Mouse (Mus musculus) stomach, embryonic 14.5 days (tissue): Measurements from ENCODE around the gene Wnk2. TPM values are rescaled to one million over a fixed set of nuclear protein-coding genes. Genes with fewer than 3 reads are reported as not detected.
"Not testable (repeated sequence)": the region's sequence is repeated elsewhere in the genome, so short reads cannot be mapped to it uniquely, and the experiment has no call there.

Experiments
- ATAC-seq: fragments of 200-750 bp; cut with Nextera tagmentation; 2 replicates; pipeline ENCODE4 v1.8.0; 2017; ENCODE audit warnings: low read depth, moderate TSS enrichment; ENCODE audit not compliant: insufficient number of reproducible peaks, insufficient read depth, low FRiP score
- H3K27ac ChIP-seq: fragments of 300-500 bp; sonication (generic); 2 replicates; pipeline ENCODE4 v1.5.1; 2014; ENCODE audit warnings: mild to moderate bottlenecking, low read length, moderate library complexity, mixed read lengths
- H3K27me3 ChIP-seq: fragments of 300-500 bp; sonication (generic); 2 replicates; pipeline ENCODE4 v1.6.1; 2014; ENCODE audit warnings: low read length, control low read depth, mixed read lengths; ENCODE audit not compliant: control insufficient read depth, insufficient read depth
- H3K36me3 ChIP-seq: fragments of 300-500 bp; sonication (generic); 2 replicates; pipeline ENCODE4 v1.6.1; 2014; ENCODE audit warnings: mild to moderate bottlenecking, control low read depth, low read length, moderate library complexity, mixed read lengths; ENCODE audit not compliant: control insufficient read depth, insufficient read depth
- H3K4me1 ChIP-seq: fragments of 300-500 bp; sonication (generic); 2 replicates; pipeline ENCODE4 v1.6.1; 2014; ENCODE audit warnings: low read length, control low read depth, mixed read lengths; ENCODE audit not compliant: control insufficient read depth, insufficient read depth
- H3K4me2 ChIP-seq: fragments of 300-500 bp; sonication (generic); replicated peaks from 2 replicates; pipeline ENCODE4 v1.6.1; 2014; ENCODE audit warnings: low read depth, low read length, control low read depth
- H3K4me3 ChIP-seq: fragments of 300-500 bp; sonication (generic); 2 replicates; pipeline ENCODE4 v1.5.1; 2014; ENCODE audit warnings: low read depth, low read length, control low read depth
- H3K9ac ChIP-seq: fragments of 300-500 bp; sonication (generic); replicated peaks from 2 replicates; pipeline ENCODE4 v1.6.1; 2014; ENCODE audit warnings: low read depth, mild to moderate bottlenecking, control low read depth, low read length, moderate library complexity, mixed read lengths
- H3K9me3 ChIP-seq: fragments of 300-500 bp; sonication (generic); 2 replicates; pipeline ENCODE4 v1.6.1; 2016; ENCODE audit warnings: low read depth, low read length, control low read depth; ENCODE audit not compliant: control insufficient read depth
- WGBS: fragments of 180-500 bp; shearing (Covaris S2); extraction: QIAGEN DNeasy Blood & Tissue Kit; methylation state at CpG from one replicate; pipeline ENCODE4 v1.1.7; 2014; 5-methylcytosine and 5-hydroxymethylcytosine counted together
- polyA plus RNA-seq: library from polyadenylated mRNA; unstranded; fragments of >200 nt; fragmentation: Nextera tagmentation; extraction: Ambion mirVana; gene quantifications from 2 replicates; pipeline ENCODE4 v1.2.1, GENCODE M21; 2014

Wnk2 gene
- polyA plus RNA-seq, 1 experiment from 2014 or later, result 4.4 TPM

DNA sequence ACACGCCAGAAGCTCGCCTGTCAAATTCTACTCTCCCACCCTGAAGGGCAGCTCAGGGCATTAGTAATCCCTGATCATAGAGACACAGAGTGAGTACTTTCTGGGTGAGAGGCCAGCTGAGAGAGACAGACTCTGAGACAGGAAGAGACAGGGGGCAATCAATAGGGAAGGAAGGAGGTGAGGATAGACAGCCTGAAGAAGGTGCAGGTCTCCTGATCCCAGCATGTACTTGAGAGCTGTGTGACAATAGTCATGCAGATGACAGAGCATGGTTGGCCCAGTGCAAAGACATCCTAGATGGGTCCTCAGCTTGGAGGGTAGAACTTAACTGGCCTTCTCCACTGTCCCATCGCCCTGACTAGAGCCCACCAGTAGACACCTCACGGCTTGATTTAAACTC is 91.5 kb downstream of the Wnk2 start:
- no peaks in the 10 kb centered on the region for H3K27me3 ChIP-seq
- no peaks in the 10 kb centered on the region for H3K4me1 ChIP-seq
- H3K9me3 ChIP-seq, result no peaks in the 10 kb centered on the region
- no peak overlapping the region for H3K27ac ChIP-seq
- H3K9ac ChIP-seq, result no peak overlapping the region
- 93% methylated on average over 4 of the region's 4 CpGs for WGBS
- H3K4me2 ChIP-seq, result no peak overlapping the region
- no peak for ATAC-seq
- H3K4me3 ChIP-seq, result no peak overlapping the region
- no peaks in the 10 kb centered on the region for H3K36me3 ChIP-seq

DNA sequence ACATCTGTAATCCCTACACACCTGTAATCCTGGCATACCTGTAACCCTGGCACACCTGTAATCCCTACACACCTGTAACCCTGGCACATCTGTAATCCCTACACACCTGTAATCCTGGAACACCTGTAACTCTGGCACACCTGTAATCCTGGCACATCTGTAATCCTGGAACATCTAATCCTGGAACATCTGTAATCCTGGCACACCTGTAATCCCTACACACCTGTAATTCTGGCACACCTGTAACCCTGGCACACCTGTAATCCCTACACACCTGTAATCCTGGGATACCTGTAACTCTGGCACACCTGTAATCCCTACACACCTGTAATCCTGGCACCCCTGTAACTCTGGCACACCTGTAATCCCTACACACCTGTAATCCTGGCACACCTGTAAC is 93.1 kb downstream of the Wnk2 start:
- H3K9me3 ChIP-seq, H3K27me3 ChIP-seq, ATAC-seq, H3K4me3 ChIP-seq, H3K27ac ChIP-seq, H3K36me3 ChIP-seq, H3K4me2 ChIP-seq, H3K4me1 ChIP-seq, H3K9ac ChIP-seq: not testable (repeated sequence)

GRCm38 (mm10) chr13:49053333-49053732 is 94.5 kb downstream of the Wnk2 start:
- H3K9ac ChIP-seq, result no peak overlapping the region
- WGBS, result 72% methylated on average over 2 of the region's 2 CpGs
- ATAC-seq, result no peak

GRCm38 (mm10) chr13:49052512-49052911 is 95.3 kb downstream of the Wnk2 start:
- ATAC-seq, result no peak

More at GRCm38 (mm10) chr13:49053333-49053732, 94.5 kb downstream of the Wnk2 start:
- no peaks in the 10 kb centered on the region for H3K36me3 ChIP-seq
- no peaks in the 10 kb centered on the region for H3K4me1 ChIP-seq
- H3K27me3 ChIP-seq, result no peaks in the 10 kb centered on the region
- no peak overlapping the region for H3K4me2 ChIP-seq
- H3K9me3 ChIP-seq, result no peaks in the 10 kb centered on the region
- no peak overlapping the region for H3K4me3 ChIP-seq
- no peak overlapping the region for H3K27ac ChIP-seq

DNA sequence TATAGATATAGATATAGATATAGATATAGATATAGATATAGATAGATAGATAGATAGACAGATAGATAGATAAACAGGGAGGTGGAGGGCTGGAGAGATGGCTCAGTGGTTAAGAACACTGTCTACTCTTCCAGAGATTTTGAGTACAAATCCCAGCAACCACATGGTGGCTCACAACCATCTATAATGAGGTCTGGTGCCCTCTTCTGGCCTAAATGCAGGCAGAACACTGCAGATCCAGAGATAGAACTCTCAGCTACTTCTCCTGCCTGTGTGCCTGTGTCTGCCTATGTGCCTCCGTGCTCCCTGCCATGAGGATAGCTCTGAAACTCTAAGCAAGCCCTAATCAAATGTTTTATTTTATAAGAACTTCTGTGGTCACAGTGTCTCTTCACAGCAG is 100.4 kb downstream of the Wnk2 start:
- Histone ChIP-seq H3K9ac (no peak overlapping the region), H3K4me1 (no peaks in the 10 kb centered on the region), H3K36me3 (no peaks in the 10 kb centered on the region), H3K4me3 (no peak overlapping the region), H3K27ac (no peak overlapping the region), H3K27me3 (no peaks in the 10 kb centered on the region), H3K9me3 (no peaks in the 10 kb centered on the region), H3K4me2 (no peak overlapping the region)
- 83% methylated on average over 1 of the region's 1 CpGs for WGBS
- ATAC-seq, result no peak

More at GRCm38 (mm10) chr13:49052512-49052911, 95.3 kb downstream of the Wnk2 start:
- Histone ChIP-seq H3K9me3 (no peaks in the 10 kb centered on the region), H3K9ac (no peak overlapping the region), H3K4me1 (no peaks in the 10 kb centered on the region), H3K27me3 (no peaks in the 10 kb centered on the region), H3K36me3 (no peaks in the 10 kb centered on the region), H3K27ac (no peak overlapping the region), H3K4me3 (no peak overlapping the region), H3K4me2 (no peak overlapping the region)
- 46% methylated on average over 9 of the region's 9 CpGs for WGBS

GRCm38 (mm10) chr13:49044145-49044561 is 103.7 kb downstream of the Wnk2 start:
- Histone ChIP-seq H3K9me3 (no peaks in the 10 kb centered on the region), H3K27ac (no peak overlapping the region), H3K27me3 (no peaks in the 10 kb centered on the region), H3K4me2 (no peak overlapping the region), H3K36me3 (no peaks in the 10 kb centered on the region), H3K9ac (no peak overlapping the region), H3K4me3 (no peak overlapping the region), H3K4me1 (no peaks in the 10 kb centered on the region)
- 72% methylated on average over 10 of the region's 10 CpGs for WGBS
- no peak for ATAC-seq

DNA sequence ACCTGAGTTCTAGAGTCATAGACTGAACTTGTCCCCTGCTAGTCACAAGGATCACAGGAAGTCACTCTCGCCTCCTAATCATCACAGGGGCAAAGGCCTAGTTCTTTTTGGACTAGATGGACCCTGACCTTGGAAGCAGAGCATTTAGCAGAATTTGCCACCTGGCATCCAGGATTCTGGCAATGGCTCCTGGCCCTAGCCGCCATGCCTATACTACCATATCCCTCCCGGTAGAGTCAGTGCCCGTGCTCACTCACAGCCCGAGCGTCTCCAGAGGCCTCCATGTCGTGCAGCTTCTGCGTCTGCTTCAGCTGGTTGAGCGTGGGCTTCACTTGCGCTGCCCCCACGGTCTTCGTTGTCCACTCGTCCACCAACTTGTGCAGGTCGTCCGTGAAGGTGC is 105.4 kb downstream of the Wnk2 start:
- Histone ChIP-seq H3K4me3 (no peak overlapping the region), H3K27me3 (no peaks in the 10 kb centered on the region), H3K9me3 (no peaks in the 10 kb centered on the region), H3K9ac (no peak overlapping the region), H3K36me3 (no peaks in the 10 kb centered on the region), H3K27ac (no peak overlapping the region), H3K4me2 (no peak overlapping the region), H3K4me1 (0 out of 2 replicates have a peak, but pooled peaks cover 7% of the 10 kb centered on the region)
- WGBS, result 93% methylated on average over 15 of the region's 15 CpGs
- no peak for ATAC-seq

DNA sequence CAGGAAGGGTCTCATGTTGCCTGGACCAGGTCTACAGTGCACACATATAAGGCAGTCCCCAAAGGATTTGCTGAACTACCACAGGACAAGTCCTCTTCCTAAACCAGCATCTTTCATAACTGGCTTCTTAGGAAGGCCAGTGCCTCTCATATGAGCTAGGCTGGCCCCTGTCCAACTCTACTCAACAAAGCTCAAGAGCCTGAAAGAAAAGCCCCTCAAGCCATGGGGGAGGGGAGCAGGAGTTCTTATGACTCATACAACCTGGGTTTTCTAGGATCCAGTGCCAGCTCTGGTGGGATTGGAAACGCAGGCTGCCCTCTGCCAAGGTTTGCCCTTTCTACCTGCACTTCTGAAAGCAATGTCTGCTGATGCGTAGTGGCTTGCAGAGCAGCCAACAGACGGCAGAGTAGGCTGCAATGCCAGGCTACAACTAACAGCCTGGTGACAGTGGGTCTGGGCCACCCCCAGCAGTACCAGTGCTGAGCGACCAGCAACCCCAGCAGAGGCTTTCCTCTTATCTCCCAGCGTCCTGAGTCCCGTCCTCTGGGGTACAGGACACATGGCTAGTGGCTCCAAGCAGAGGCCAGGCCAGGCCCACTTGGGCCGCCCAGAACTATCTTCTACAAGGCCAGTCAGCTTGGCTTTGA is 110.8 kb downstream of the Wnk2 start:
- Histone ChIP-seq H3K4me1 (peaks cover 15% of the 10 kb centered on the region; the same call in 1 of the 2 replicates), H3K4me2 (no peak overlapping the region), H3K9me3 (no peaks in the 10 kb centered on the region), H3K36me3 (no peaks in the 10 kb centered on the region), H3K9ac (no peak overlapping the region), H3K27ac (no peak overlapping the region), H3K27me3 (no peaks in the 10 kb centered on the region), H3K4me3 (no peak overlapping the region)
- ATAC-seq, result no peak
- WGBS, result 76% methylated on average over 7 of the region's 7 CpGs

DNA sequence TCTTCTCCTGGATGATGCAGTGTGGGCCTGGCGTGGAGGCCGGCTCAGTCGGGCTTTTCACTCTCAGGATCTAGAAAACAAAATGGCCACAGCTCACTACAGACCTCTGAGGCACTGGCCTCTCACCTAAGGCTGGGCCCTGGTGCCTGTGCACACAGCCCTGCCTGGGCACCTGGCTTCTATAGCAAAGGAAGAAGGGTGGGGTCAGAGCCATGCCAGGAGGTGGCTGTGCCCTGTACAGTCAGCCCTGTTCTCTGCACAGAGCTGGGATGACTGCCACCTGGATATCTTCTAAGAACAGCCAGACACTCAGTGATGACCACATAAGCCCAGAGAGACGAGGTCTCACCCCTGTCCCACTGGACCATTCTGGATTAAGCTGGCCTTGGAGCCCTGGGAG is 111.4 kb downstream of the Wnk2 start:
- no peak for ATAC-seq
- H3K36me3 ChIP-seq, result no peaks in the 10 kb centered on the region
- no peaks in the 10 kb centered on the region for H3K9me3 ChIP-seq
- no peak overlapping the region for H3K9ac ChIP-seq
- H3K27ac ChIP-seq, result no peak overlapping the region
- 85% methylated on average over 4 of the region's 4 CpGs for WGBS
- no peak overlapping the region for H3K4me3 ChIP-seq
- H3K4me1 ChIP-seq, result peaks cover 15% of the 10 kb centered on the region; the same call in 1 of the 2 replicates
- H3K4me2 ChIP-seq, result no peak overlapping the region
- H3K27me3 ChIP-seq, result no peaks in the 10 kb centered on the region
